Mouse (Mus musculus): ENCODE results near the gene Zfp114. TPM values are rescaled to one million over a fixed set of nuclear protein-coding genes. Genes with fewer than 3 reads are reported as not detected.

The Zfp114 gene
- not detected for polyA plus RNA-seq (2012; fragmentation: generic; extraction: Trizol)
- long read RNA-seq, experiment 1, result 0 reads
- long read RNA-seq, experiment 2, result 0 reads

GRCm38 (mm10) chr7:24174618-24175336 lies at the start of gene Zfp114:
TSS of gene Zfp114 (plus strand) at chr7:24175060.
- Histone ChIP-seq H3K79me2 (ENCODE audit: control insufficient read depth, insufficient read depth) (no peaks in the 10 kb centered on the region), H3K79me3 (ENCODE audit: low read depth) (no peaks in the 10 kb centered on the region), H3K4me3 (ENCODE audit: insufficient read depth, poor library complexity, severe bottlenecking) (no peak within 1 kb of the TSS), H3ac (ENCODE audit: control insufficient read depth, insufficient read length, low read depth) (no peak within 1 kb of the TSS), H3K27me3 (ENCODE audit: control insufficient read depth, insufficient read depth, insufficient read length) (no peaks in the 10 kb centered on the region), H3K36me3 (ENCODE audit: control insufficient read depth, insufficient read depth) (no peaks in the 10 kb centered on the region)
- no peak for TF ChIP-seq CEBPB (IDR thresholded peaks at IDR 0.05; ENCODE audit: low read depth)
- no peak for TF ChIP-seq FOSL1 (IDR thresholded peaks at IDR 0.05; ENCODE audit: insufficient read depth, low read length, poor library complexity, severe bottlenecking)
- TF ChIP-seq MYOG (IDR thresholded peaks at IDR 0.05; ENCODE audit: control insufficient read depth, extremely low read depth, insufficient read length), result no peak
- no peak for TF ChIP-seq MAX (IDR thresholded peaks at IDR 0.05)
- no peak for TF ChIP-seq MYOD1 (IDR thresholded peaks at IDR 0.05; ENCODE audit: control insufficient read depth, insufficient read length, low read depth)
- no peak for TF ChIP-seq USF1 (IDR thresholded peaks at IDR 0.05; ENCODE audit: low read depth)
- TF ChIP-seq CTCF (IDR thresholded peaks at IDR 0.05; ENCODE audit: control insufficient read depth, insufficient read depth, insufficient read length), result no peak

GRCm38 (mm10) chr7:24133425-24133995 lies 41.4 kb upstream of the Zfp114 start:
- peak overlapping the region; percentile 32 for H3ac ChIP-seq (ENCODE audit: control insufficient read depth, insufficient read length, low read depth)
- no peaks in the 10 kb centered on the region for H3K27me3 ChIP-seq (ENCODE audit: control insufficient read depth, insufficient read depth, insufficient read length)
- H3K36me3 ChIP-seq (ENCODE audit: control insufficient read depth, insufficient read depth), result no peaks in the 10 kb centered on the region
- H3K79me3 ChIP-seq (ENCODE audit: low read depth), result no peaks in the 10 kb centered on the region
- TF ChIP-seq CEBPB (IDR thresholded peaks at IDR 0.05; ENCODE audit: low read depth) (no peak), FOSL1 (IDR thresholded peaks at IDR 0.05; ENCODE audit: insufficient read depth, low read length, poor library complexity, severe bottlenecking) (no peak), CTCF (IDR thresholded peaks at IDR 0.05; ENCODE audit: control insufficient read depth, insufficient read depth, insufficient read length) (no peak), MYOG (IDR thresholded peaks at IDR 0.05; ENCODE audit: control insufficient read depth, extremely low read depth, insufficient read length) (no peak), USF1 (IDR thresholded peaks at IDR 0.05; ENCODE audit: low read depth) (no peak), MAX (IDR thresholded peaks at IDR 0.05) (no peak), MYOD1 (IDR thresholded peaks at IDR 0.05; ENCODE audit: control insufficient read depth, insufficient read length, low read depth) (no peak)
- H3K79me2 ChIP-seq (ENCODE audit: control insufficient read depth, insufficient read depth), result no peaks in the 10 kb centered on the region
- H3K4me3 ChIP-seq (ENCODE audit: insufficient read depth, poor library complexity, severe bottlenecking), result peak overlapping the region; percentile 14

- no peaks in the 10 kb centered on the region for H3K79me2 ChIP-seq (ENCODE audit: control insufficient read depth, insufficient read depth)
- TF ChIP-seq FOSL1 (IDR thresholded peaks at IDR 0.05; ENCODE audit: insufficient read depth, low read length, poor library complexity, severe bottlenecking) (no peak), USF1 (IDR thresholded peaks at IDR 0.05; ENCODE audit: low read depth) (no peak), CTCF (IDR thresholded peaks at IDR 0.05; ENCODE audit: control insufficient read depth, insufficient read depth, insufficient read length) (no peak), MAX (IDR thresholded peaks at IDR 0.05) (no peak), CEBPB (IDR thresholded peaks at IDR 0.05; ENCODE audit: low read depth) (no peak), MYOG (IDR thresholded peaks at IDR 0.05; ENCODE audit: control insufficient read depth, extremely low read depth, insufficient read length) (no peak), MYOD1 (IDR thresholded peaks at IDR 0.05; ENCODE audit: control insufficient read depth, insufficient read length, low read depth) (no peak)
Measured at GRCm38 (mm10) chr7:24133996-24134828, 40.6 kb upstream of the Zfp114 start, which contains the start of gene Zfp235. TSS of gene Zfp235 (plus strand) at chr7:24134169.

GRCm38 (mm10) chr7:24142566-24142965 lies 32.3 kb upstream of the Zfp114 start:
- no peak for TF ChIP-seq FOSL1 (IDR thresholded peaks at IDR 0.05; ENCODE audit: insufficient read depth, low read length, poor library complexity, severe bottlenecking)
- no peak for TF ChIP-seq CEBPB (IDR thresholded peaks at IDR 0.05; ENCODE audit: low read depth)
- no peak for TF ChIP-seq MYOG (IDR thresholded peaks at IDR 0.05; ENCODE audit: control insufficient read depth, extremely low read depth, insufficient read length)
- TF ChIP-seq CTCF (IDR thresholded peaks at IDR 0.05; ENCODE audit: control insufficient read depth, insufficient read depth, insufficient read length), result no peak
- no peak for TF ChIP-seq MYOD1 (IDR thresholded peaks at IDR 0.05; ENCODE audit: control insufficient read depth, insufficient read length, low read depth)
- TF ChIP-seq USF1 (IDR thresholded peaks at IDR 0.05; ENCODE audit: low read depth), result no peak
- TF ChIP-seq MAX (IDR thresholded peaks at IDR 0.05), result no peak
- no peaks in the 10 kb centered on the region for H3K27me3 ChIP-seq (ENCODE audit: control insufficient read depth, insufficient read depth, insufficient read length)
- no peak overlapping the region for H3K4me3 ChIP-seq (ENCODE audit: insufficient read depth, poor library complexity, severe bottlenecking)
- H3ac ChIP-seq (ENCODE audit: control insufficient read depth, insufficient read length, low read depth), result no peak overlapping the region
- H3K79me3 ChIP-seq (ENCODE audit: low read depth), result no peaks in the 10 kb centered on the region
- H3K36me3 ChIP-seq (ENCODE audit: control insufficient read depth, insufficient read depth), result no peaks in the 10 kb centered on the region
- no peaks in the 10 kb centered on the region for H3K79me2 ChIP-seq (ENCODE audit: control insufficient read depth, insufficient read depth)

More at GRCm38 (mm10) chr7:24133996-24134828, 40.6 kb upstream of the Zfp114 start, which contains the start of gene Zfp235:
- H3ac ChIP-seq (ENCODE audit: control insufficient read depth, insufficient read length, low read depth), result peak within 1 kb of the TSS; percentile 74
- H3K4me3 ChIP-seq (ENCODE audit: insufficient read depth, poor library complexity, severe bottlenecking), result peak within 1 kb of the TSS; percentile 31
- H3K79me3 ChIP-seq (ENCODE audit: low read depth), result no peaks in the 10 kb centered on the region
- no peaks in the 10 kb centered on the region for H3K27me3 ChIP-seq (ENCODE audit: control insufficient read depth, insufficient read depth, insufficient read length)
- no peaks in the 10 kb centered on the region for H3K36me3 ChIP-seq (ENCODE audit: control insufficient read depth, insufficient read depth)

- Histone ChIP-seq H3K79me2 (ENCODE audit: control insufficient read depth, insufficient read depth) (no peaks in the 10 kb centered on the region), H3K4me3 (ENCODE audit: insufficient read depth, poor library complexity, severe bottlenecking) (no peak overlapping the region), H3ac (ENCODE audit: control insufficient read depth, insufficient read length, low read depth) (no peak overlapping the region), H3K79me3 (ENCODE audit: low read depth) (no peaks in the 10 kb centered on the region), H3K27me3 (ENCODE audit: control insufficient read depth, insufficient read depth, insufficient read length) (no peaks in the 10 kb centered on the region), H3K36me3 (ENCODE audit: control insufficient read depth, insufficient read depth) (no peaks in the 10 kb centered on the region)
- TF ChIP-seq CTCF (IDR thresholded peaks at IDR 0.05; ENCODE audit: control insufficient read depth, insufficient read depth, insufficient read length) (no peak), MYOD1 (IDR thresholded peaks at IDR 0.05; ENCODE audit: control insufficient read depth, insufficient read length, low read depth) (no peak), MAX (IDR thresholded peaks at IDR 0.05) (no peak), MYOG (IDR thresholded peaks at IDR 0.05; ENCODE audit: control insufficient read depth, extremely low read depth, insufficient read length) (no peak)
Measured at GRCm38 (mm10) chr7:24153272-24153671, 21.6 kb upstream of the Zfp114 start.
